Mouse (Mus musculus) hindbrain, embryonic 11.5 days (tissue): Measurements from ENCODE around the gene Sema4c. TPM values are rescaled to one million over a fixed set of nuclear protein-coding genes. Genes with fewer than 3 reads are reported as not detected.

Experiments used
- ATAC-seq: fragments of 200-750 bp; cut with Nextera tagmentation; 2 replicates; pipeline ENCODE4 v1.8.0; 2017; ENCODE audit warnings: mild to moderate bottlenecking, moderate TSS enrichment, moderate library complexity; ENCODE audit not compliant: low FRiP score
- DNase-seq: peaks from one replicate; pipeline ENCODE4 v3.0.0-alpha.2; 2015; ENCODE audit warnings: low spot score
- H3K27ac ChIP-seq: fragments of 300-500 bp; sonication (generic); 2 replicates; pipeline ENCODE4 v1.5.1; 2014; ENCODE audit warnings: mild to moderate bottlenecking, low read depth, low read length
- H3K27me3 ChIP-seq: fragments of 300-500 bp; sonication (generic); 2 replicates; pipeline ENCODE4 v1.6.1; 2014; ENCODE audit warnings: mild to moderate bottlenecking, low read length, moderate library complexity, mixed read lengths; ENCODE audit not compliant: control insufficient read depth, insufficient read depth
- H3K36me3 ChIP-seq: fragments of 300-500 bp; sonication (generic); 2 replicates; pipeline ENCODE4 v1.6.1; 2014; ENCODE audit warnings: mild to moderate bottlenecking, low read length, moderate library complexity, mixed read lengths; ENCODE audit not compliant: control insufficient read depth, insufficient read depth
- H3K4me1 ChIP-seq: fragments of 300-500 bp; sonication (generic); replicated peaks from 2 replicates; pipeline ENCODE4 v1.6.1; 2014; ENCODE audit warnings: low read length, mixed read lengths; ENCODE audit not compliant: control insufficient read depth, insufficient read depth
- H3K4me2 ChIP-seq: fragments of 300-500 bp; sonication (generic); replicated peaks from 2 replicates; pipeline ENCODE4 v1.6.1; 2014; ENCODE audit warnings: mild to moderate bottlenecking, low read depth, low read length
- H3K4me3 ChIP-seq: fragments of 300-500 bp; sonication (generic); 2 replicates; pipeline ENCODE4 v1.5.1; 2014; ENCODE audit warnings: low read depth, low read length
- H3K9ac ChIP-seq: fragments of 300-500 bp; sonication (generic); 2 replicates; pipeline ENCODE4 v1.6.1; 2014; ENCODE audit warnings: low read depth, low read length
- H3K9me3 ChIP-seq: fragments of 300-500 bp; sonication (generic); 2 replicates; pipeline ENCODE4 v1.6.1; 2016; ENCODE audit warnings: low read length; ENCODE audit not compliant: control insufficient read depth
- WGBS: fragments of 180-500 bp; shearing (Covaris S2); extraction: QIAGEN DNeasy Blood & Tissue Kit; methylation state at CpG from one replicate; pipeline ENCODE4 v1.1.7; 2014; 5-methylcytosine and 5-hydroxymethylcytosine counted together
- polyA plus RNA-seq: library from polyadenylated mRNA; unstranded; fragments of >200 nt; fragmentation: Nextera tagmentation; extraction: Ambion mirVana; gene quantifications from 2 replicates; pipeline ENCODE4 v1.2.1, GENCODE M21; 2014

Sema4c gene
- polyA plus RNA-seq, 1 experiment from 2014 or later: 5.9 TPM

DNA sequence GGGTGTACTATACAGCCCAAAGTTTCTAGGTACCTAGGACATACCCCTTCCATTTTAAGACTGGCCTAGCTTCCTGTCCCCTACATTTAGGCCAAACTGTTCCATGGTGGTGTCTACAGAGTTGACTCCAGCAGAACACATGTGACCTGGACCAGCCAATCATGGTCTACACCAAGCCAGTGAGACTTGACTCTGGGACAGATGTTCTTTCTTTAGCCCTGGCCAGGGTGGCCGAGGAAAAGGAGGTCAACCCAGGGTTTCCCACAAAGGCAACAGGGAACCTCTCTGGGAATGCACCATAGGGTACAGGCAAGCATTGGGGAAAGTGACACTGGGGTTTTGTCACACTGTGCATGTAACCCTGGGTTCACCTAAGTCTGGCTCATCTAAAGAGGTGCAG is 14.6 kb upstream of the Sema4c start:
- Histone ChIP-seq H3K9me3 (no peaks in the 10 kb centered on the region), H3K9ac (no peak overlapping the region), H3K4me2 (no peak overlapping the region), H3K36me3 (no peaks in the 10 kb centered on the region), H3K27me3 (no peaks in the 10 kb centered on the region), H3K27ac (no peak overlapping the region), H3K4me1 (0 out of 2 replicates have a peak, but pooled peaks cover 4% of the 10 kb centered on the region), H3K4me3 (no peak overlapping the region)
- WGBS: 82% methylated on average over 1 of the region's 1 CpGs
- no peak for DNase-seq
- ATAC-seq: no peak

- Histone ChIP-seq H3K36me3 (no peaks in the 10 kb centered on the region), H3K9me3 (no peaks in the 10 kb centered on the region), H3K4me1 (0 out of 2 replicates have a peak, but pooled peaks cover 4% of the 10 kb centered on the region), H3K27me3 (no peaks in the 10 kb centered on the region), H3K9ac (no peak overlapping the region), H3K27ac (no peak overlapping the region), H3K4me3 (no peak overlapping the region), H3K4me2 (no peak overlapping the region)
- no peak for DNase-seq
- WGBS: 84% methylated on average over 2 of the region's 2 CpGs
- ATAC-seq: no peak
Measured at GRCm38 (mm10) chr1:36572140-36572700, 14.1 kb upstream of the Sema4c start.

GRCm38 (mm10) chr1:36571627-36572026 is 13.5 kb upstream of the Sema4c start:
- Histone ChIP-seq H3K4me3 (no peak overlapping the region), H3K27ac (no peak overlapping the region), H3K36me3 (no peaks in the 10 kb centered on the region), H3K4me1 (0 out of 2 replicates have a peak, but pooled peaks cover 4% of the 10 kb centered on the region), H3K4me2 (no peak overlapping the region), H3K27me3 (no peaks in the 10 kb centered on the region), H3K9ac (no peak overlapping the region), H3K9me3 (no peaks in the 10 kb centered on the region)
- 47% methylated on average over 6 of the region's 6 CpGs for WGBS
- DNase-seq: no peak
- no peak for ATAC-seq

DNA sequence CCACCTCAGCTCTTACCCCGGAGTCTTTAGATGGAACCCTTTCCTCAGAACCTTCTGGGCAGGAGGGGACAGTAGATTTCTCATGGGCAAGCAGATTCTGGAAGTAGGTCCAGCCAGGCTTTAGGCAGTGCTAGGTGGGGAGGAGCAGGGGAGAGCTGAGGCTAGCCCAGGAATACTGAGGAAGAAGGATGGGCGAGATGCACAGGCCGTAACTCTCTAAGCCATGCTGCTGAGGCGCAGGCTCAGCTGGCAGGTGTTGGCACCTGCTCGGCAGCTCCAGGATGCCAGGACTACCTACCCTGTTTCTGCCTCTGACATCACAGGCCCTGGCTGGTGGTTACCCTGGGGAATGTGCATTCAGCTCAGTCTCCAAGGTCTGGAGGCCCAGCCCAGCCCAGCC is 12.2 kb upstream of the Sema4c start:
- Histone ChIP-seq H3K36me3 (no peaks in the 10 kb centered on the region), H3K4me2 (no peak overlapping the region), H3K9me3 (no peaks in the 10 kb centered on the region), H3K9ac (no peak overlapping the region), H3K4me1 (0 out of 2 replicates have a peak, but pooled peaks cover 4% of the 10 kb centered on the region), H3K27ac (no peak overlapping the region), H3K27me3 (no peaks in the 10 kb centered on the region), H3K4me3 (no peak overlapping the region)
- ATAC-seq: no peak
- 89% methylated on average over 5 of the region's 5 CpGs for WGBS
- DNase-seq: no peak

- Histone ChIP-seq H3K9ac (no peak overlapping the region), H3K36me3 (no peaks in the 10 kb centered on the region), H3K4me1 (0 out of 2 replicates have a peak, but pooled peaks cover 4% of the 10 kb centered on the region), H3K4me3 (no peak overlapping the region), H3K27me3 (no peaks in the 10 kb centered on the region), H3K27ac (no peak overlapping the region), H3K4me2 (no peak overlapping the region), H3K9me3 (no peaks in the 10 kb centered on the region)
- DNase-seq (no peak), ATAC-seq (no peak)
- WGBS: 70% methylated on average over 7 of the region's 7 CpGs
Measured at GRCm38 (mm10) chr1:36569694-36570276, 11.6 kb upstream of the Sema4c start.

DNA sequence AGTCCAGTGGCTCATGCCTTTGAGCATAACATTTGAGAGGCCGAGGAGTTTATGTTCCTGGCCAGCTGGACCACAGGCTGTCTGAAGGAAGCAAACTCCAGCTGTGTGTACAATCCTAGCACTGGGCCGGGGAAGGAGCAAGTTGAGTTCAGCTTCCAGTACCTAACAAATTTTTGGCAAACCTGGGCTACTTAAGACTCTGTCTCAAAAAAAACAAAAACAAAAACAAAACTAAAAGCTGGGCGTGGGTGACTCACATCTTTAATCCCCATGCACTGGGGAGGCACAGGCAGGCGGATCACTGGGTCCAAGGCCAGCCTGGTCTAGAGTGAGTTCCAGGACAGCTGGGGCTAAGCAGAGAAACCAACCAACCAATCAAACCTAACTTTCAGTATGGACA is 10.6 kb upstream of the Sema4c start:
- Histone ChIP-seq H3K4me1 (0 out of 2 replicates have a peak, but pooled peaks cover 4% of the 10 kb centered on the region), H3K4me3 (no peak overlapping the region), H3K27me3 (no peaks in the 10 kb centered on the region), H3K9me3 (no peaks in the 10 kb centered on the region), H3K4me2 (no peak overlapping the region), H3K9ac (no peak overlapping the region), H3K27ac (no peak overlapping the region), H3K36me3 (no peaks in the 10 kb centered on the region)
- DNase-seq (no peak), ATAC-seq (no peak)
- WGBS: 79% methylated on average over 4 of the region's 4 CpGs

DNA sequence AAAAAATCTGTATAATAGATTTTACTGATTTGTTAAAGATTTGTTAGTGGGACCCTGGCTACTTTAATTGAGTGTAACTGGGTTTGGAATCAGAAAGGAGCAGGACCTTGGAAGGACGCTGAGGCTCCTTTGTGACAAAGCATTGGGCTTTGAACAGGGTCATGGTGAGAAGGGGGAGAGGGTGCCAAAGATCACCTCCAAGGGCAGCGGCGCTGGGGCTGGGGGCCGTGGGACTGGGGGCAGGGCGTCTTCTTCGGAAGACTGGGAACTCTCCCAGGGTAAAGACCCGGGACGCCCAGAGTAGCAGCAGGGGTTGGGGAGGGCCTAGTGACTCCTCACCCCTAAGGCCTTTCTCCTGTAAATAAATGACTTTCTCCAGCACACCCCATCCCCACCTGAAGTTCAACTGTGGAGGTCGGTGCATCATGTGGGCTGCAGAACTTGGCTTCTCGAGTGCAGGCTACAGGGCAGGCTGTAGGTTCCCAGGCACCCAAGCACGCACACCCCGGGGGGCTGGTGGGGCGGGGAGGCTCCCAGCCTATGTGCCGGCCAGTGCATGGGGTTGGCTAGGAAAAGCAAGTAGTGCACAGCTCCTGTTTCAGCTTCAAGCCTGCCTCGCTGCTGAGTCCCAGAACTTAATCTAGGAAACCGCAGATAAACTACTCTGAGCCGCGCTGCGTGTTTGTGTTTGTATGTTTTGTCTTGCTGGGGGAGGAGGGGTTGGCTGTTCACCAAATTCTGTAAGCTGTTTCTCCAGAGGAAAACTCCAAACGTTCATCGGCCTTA is 9.9 kb upstream of the Sema4c start:
- H3K27me3 ChIP-seq: no peaks in the 10 kb centered on the region
- 0 out of 2 replicates have a peak, but pooled peaks cover 4% of the 10 kb centered on the region for H3K4me1 ChIP-seq
- H3K36me3 ChIP-seq: no peaks in the 10 kb centered on the region
- no peak for DNase-seq
- WGBS: 38% methylated on average over 21 of the region's 21 CpGs
- ATAC-seq: no peak
- H3K4me2 ChIP-seq: no peak overlapping the region
- no peak overlapping the region for H3K9ac ChIP-seq
- H3K4me3 ChIP-seq: no peak overlapping the region
- no peak overlapping the region for H3K27ac ChIP-seq
- no peaks in the 10 kb centered on the region for H3K9me3 ChIP-seq

DNA sequence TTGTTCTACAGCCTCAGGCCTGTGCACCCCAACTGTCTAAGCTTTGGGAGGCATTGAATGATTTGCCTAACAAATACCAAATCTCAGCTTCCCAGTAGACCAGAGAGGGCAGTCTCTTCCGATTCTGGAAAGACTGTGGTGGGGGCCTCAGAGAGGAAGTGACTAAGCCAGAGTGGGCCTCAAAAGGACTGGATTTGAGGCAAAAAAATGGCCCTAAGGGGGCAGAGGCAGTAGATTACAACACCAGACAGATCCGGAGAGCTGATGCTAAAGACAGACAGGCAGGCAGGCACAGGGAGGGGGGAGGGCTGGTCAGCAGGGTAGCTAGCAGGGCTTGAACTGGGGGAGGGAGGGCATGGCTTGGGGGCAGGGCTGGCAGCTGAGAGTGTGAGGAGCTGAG is 8.3 kb upstream of the Sema4c start:
- Histone ChIP-seq H3K4me1 (0 out of 2 replicates have a peak, but pooled peaks cover 4% of the 10 kb centered on the region), H3K4me3 (no peak overlapping the region), H3K9ac (no peak overlapping the region), H3K27ac (no peak overlapping the region), H3K4me2 (no peak overlapping the region), H3K36me3 (no peaks in the 10 kb centered on the region), H3K27me3 (no peaks in the 10 kb centered on the region), H3K9me3 (no peaks in the 10 kb centered on the region)
- DNase-seq (no peak), ATAC-seq (no peak)
- WGBS: 15% methylated on average over 2 of the region's 2 CpGs
